Mouse (Mus musculus) heart, adult 2 months (tissue): ENCODE data around the gene Chid1.

Source experiments
- CTCF ChIP-seq: fragments of 200-600 bp; IDR thresholded peaks from 2 replicates; pipeline ENCODE4 v1.8.1; 2022; ENCODE audit warnings: antibody characterized with exemption, mild to moderate bottlenecking, moderate library complexity
- POLR2A ChIP-seq: fragments of 200-500 bp; IDR thresholded peaks from 2 replicates; pipeline ENCODE4 v1.6.1; 2011; ENCODE audit warnings: mild to moderate bottlenecking, low read depth, low read length, control low read depth; ENCODE audit not compliant: insufficient read depth

GRCm38 (mm10) chr7:141466045-141466394 lies 73.6 kb downstream of the Chid1 start:
- TF ChIP-seq POLR2A (peak; percentile 47; the same call in 1 of the 2 replicates), CTCF (no peak)
